Mouse (Mus musculus) thymus, postnatal 10 days (tissue): ENCODE results near the gene Gm17657.

Experiments
- DNase-seq, 2 experiments: peaks; one replicate each; pipeline ENCODE4 v3.0.0; 2021; ENCODE audit warnings: low spot score in 2 of 2

The Gm17657 gene

DNA sequence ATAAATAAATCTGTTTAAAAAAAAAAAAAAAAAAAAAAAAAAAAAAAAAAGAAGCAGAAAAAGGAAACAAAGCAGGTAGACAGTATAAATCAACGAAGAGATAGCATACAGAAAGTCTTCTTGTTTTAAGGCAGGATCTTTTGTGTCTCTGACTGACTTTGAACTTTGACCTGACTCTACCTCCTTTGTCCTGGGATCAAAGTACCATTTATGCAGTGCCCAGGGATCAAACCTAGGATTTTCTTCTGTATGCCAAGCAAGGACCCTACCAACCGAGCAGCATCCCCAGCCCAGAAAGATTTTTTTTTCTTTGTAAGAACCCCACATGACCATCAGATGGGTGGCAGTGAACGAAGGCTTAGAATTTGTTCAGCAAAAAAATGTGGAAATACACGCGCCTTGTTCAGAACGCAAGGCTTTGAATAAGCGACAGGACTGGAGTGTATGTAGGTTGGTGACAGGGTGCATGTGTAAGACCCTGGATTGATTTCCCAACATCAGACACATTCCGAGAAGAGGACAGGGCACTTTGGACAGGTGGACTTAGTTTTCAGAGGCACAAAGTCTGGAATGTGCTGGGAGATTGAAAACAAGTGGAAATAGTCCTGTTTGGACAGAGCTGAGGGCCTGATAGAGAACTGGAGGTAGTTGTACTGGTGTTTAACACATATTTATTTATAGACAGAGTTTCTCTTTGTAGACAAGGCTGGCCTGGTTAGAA lies 61.0 kb downstream of the Gm17657 start:
- no peak for DNase-seq

DNA sequence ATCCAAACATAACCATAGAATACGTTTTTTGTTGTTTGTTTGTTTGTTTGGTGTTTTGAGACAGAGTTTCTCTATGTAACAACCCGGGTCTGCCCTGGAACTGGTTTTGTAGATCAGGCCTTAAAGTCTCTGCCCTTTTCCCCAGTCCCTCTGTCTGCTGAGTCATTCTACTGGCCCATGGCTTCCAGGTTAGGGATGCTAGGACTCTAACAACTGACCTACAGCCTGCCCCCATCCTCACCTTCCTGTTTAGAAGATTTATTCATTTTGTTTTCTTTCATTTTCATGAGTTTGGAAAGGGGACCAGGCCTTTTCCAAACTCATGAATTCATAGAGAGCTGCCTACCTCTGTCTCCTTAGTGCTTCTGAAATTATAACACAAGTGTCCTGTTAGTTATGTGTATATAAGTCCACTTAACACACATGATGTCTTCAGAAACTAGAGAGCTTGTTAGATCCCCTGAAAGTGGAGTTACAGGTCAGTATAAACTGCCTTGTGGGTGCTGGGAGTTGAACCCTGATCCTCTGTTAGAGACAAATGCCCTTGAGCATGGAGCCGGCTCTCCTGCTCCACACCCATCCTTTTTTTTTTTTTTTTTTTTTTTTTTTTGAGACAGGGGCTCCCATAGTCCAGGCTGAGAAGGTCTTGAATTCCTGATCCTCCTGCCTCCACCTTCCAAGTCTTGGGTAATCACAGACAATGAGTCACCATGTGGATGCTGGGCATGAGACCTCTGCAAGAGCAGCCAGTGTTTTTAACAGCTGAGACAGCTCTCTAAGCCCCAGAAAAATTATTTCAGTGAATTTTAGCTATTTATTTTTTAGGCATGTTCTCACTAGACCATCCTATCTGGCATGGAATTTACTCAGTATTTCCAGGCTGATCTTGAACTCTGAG lies 63.9 kb downstream of the Gm17657 start:
- DNase-seq = no peak

DNA sequence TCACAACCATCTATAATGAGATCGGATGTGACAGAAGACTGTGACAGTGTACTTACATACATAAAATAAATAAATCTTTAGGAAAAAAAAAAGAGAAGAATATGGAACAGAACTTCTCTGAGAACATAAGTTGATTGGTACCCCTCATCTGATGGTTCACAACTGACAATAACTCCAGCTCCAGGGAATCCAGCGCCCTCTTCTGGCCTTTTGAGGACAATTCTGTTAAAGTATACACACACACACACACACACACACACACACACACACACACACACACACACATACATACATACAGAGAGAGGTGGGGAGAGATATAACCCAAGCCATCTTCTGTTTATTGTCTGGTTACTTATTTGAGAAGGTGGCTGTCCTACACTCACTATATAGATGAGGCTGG lies 65.0 kb downstream of the Gm17657 start:
- no peak for DNase-seq

DNA sequence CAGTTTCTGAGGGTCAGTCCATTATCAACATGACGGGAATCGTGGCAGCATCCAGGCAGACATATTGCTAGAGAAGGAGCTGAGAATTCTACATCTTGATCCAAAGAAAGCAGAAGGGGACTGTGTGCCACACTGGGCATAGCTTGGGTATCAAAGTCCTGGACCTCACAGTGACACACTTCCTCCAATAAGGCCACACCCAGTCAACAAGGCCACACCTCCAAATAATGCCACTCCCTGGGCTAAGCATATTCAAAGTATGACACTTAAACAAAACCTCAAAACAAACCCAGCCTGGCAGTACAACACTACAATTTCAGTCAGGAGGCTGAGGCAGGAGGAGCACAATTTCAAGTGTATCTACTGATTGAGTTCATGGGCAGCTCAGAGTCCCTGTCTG lies 66.2 kb downstream of the Gm17657 start:
- DNase-seq = no peak

DNA sequence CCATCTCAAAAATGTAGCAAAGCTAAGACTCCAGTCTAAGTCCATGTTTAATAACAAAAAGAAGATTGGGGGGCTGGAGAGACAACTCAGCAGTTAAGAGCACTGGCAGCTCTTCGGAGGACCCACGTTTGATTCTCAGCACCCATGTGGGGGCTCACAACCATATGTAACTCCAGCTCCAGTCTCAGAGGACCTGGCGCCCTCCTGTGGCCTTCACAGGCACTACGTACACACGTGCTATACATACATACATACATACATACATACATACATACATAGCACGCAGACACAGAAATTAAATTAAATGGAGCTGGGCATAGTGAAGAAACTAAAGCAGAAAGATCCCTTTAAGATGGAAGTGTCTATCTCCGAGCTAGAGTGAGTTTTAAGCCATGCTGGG lies 66.8 kb downstream of the Gm17657 start:
- DNase-seq = no peak

DNA sequence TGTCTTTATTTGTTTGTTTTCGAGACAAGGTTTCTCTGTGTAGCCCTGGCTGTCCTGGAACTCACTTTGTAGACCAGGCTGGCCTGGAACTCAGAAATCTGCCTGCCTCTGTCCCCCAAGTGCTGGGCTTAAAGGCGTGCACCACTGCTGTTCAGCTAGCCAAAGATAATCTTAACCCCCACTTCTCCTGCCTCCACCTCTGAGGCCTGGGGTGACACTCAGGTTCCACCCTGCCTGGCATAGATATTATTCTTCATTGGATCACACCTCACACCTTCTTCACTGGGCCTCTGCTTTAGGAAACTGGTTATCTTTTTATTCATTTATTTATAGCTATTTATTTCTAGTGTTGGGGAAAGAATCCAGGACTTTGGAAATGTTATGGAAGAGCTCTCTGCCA lies 69.2 kb downstream of the Gm17657 start:
- DNase-seq = no peak

DNA sequence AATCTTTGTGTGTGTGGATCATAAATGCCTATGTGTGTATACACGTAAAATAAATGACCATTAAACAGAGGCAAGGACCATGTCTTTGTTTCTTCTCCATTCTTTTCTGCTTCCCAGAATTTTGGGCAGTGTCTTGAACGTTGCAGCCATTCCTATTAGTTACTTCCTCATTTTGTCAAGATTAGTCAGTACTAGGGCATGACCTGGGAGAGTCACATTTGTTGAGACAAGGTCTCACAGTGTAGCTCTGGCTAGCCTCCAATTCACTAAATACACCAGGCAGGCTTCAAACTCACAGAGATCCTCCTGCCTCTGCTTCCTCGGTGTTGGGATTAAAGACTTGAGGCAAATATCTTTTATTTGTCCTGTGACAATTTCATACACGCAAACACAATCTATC lies 71.2 kb downstream of the Gm17657 start:
- DNase-seq = no peak

DNA sequence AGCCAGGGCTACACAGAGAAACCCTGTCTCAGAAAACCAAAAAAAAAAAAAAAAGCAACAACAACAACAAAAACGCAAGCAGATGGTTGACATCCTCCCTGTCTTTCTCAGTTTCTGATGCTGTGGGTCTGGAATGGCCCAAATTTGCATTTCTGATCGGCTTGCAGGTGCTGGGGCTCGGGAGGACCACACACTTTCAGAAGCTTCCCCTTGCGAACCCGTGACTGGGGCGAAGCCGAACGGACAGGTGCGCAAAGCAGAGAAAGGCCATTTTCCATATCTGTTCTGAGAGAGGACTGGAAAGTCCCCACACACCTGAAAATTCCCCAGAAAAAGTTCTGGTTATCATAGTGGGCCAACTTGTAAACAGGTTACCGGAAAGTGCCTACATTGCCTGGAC lies 72.1 kb downstream of the Gm17657 start:
- DNase-seq = no peak

DNA sequence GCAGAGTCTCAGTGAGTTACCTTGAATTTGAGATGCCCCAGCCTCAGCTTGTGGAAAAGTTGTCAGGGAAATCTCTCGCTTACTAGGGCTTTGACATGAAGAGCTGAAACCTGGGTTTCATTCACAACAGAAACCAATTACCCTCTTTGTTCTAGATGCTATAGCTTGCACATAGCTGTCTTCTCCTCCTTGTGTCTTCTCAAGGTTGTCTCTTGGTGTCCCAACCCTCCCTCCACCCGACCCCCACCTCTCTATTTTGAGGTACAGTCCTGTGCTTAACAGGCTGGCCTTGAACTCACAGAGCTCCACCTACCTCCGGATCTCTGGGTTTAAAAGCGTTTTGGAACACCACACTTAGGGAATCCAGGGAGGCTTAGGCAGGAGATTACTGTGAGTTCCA lies 73.0 kb downstream of the Gm17657 start:
- DNase-seq = no peak

DNA sequence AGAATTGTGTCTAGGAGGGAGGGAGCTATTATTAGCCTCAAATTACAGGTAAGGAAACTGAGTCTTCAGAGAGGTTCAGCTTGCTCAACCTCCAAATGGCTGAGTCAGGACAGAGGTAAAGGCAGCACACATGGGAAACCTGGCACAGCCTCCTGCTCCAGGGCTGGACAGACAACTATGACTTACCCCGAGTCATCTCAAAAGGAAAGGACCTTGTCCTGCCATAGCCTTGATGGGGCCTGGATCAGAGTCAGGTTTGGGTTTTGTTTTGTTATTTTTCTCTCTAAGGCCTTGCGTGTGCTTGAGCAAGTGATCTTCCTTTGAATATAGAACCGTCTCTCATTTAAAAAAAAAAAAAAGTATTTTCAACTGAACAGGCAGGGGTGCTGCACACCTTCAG lies 74.3 kb downstream of the Gm17657 start:
- no peak for DNase-seq

DNA sequence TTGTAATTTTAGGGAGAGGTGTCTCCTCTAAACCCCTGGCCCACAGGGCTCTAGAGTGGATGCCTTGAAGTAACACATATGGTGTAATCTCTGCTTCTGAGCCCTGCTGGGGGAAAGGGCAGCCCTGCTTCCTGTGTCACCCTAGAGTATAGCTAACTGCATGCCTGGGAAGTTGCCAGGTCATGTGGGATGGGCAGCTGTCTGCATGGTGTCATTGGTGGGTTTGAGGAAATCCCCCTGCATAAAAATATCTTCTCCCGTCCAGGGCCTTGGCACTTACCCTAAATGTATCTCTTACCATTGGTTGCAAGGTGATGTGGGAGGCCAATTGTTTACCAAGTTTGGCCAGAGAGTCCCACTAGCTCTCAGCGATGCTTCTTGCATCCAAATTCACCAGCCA lies 75.4 kb downstream of the Gm17657 start:
- DNase-seq = no peak

DNA sequence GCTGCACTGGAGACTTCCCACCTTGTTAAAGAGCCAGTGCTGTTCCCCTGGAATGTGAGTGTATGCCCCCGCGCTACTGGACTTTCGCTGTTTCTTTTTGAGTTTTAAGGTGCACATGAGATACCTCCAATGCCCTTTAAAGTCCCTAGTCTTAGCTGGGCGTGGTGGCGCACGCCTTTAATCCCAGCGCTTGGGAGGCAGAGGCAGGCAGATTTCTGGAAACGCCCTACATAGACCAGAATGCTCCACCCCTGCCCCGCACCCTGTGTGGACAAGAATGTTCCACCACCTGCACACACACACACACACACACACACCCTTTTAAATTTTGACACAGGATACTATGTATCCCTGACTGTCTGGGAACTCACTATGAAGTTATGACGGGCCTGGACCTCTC lies 76.0 kb downstream of the Gm17657 start:
- no peak for DNase-seq
